Mouse (Mus musculus): ENCODE measurements around the gene Fastkd3.
A peak's percentile ranks its signal among the peaks of the same experiment; 100 is the strongest.

Gene Fastkd3

DNA sequence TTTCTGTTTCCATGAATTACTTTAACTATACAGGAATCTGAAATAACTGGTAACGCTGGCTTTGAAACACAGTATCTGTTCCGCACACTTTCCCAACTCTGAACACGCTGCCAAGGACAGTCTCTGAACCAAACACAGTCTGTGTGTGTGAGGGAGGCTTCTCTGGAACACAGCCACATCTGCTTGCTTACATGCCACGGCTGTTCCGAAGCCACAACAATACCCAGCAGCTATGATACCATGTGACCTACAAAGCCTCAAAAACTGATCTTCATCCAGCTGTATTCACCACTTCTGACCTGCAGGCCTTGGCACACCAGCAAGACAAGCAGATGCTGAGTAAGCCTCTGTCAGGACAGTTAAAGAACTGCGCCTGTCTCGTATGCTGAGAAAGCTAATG is 4.1 kb upstream of the Fastkd3 start:
- TF ChIP-seq NANOG (IDR thresholded peaks at IDR 0.05; ENCODE audit: borderline replicate concordance, low read length), result no peak
- no peak for TF ChIP-seq CTCF (conservative IDR thresholded peaks at IDR 0.05; ENCODE audit: low read length)
- TF ChIP-seq POU5F1 (IDR thresholded peaks at IDR 0.05; ENCODE audit: borderline replicate concordance, low read length), result no peak
- Histone ChIP-seq H3K9me3 (ENCODE audit: low read length) (no peaks in the 10 kb centered on the region), H3K4me1 (replicated peaks; ENCODE audit: low read depth, low read length) (peaks cover 56% of the 10 kb centered on the region), H3K36me3 (ENCODE audit: insufficient read depth, low read length) (peaks cover 64% of the 10 kb centered on the region), H3K27me3 (ENCODE audit: insufficient read depth, low read length) (no peaks in the 10 kb centered on the region), H3K4me3 (replicated peaks; ENCODE audit: low read length) (no peak overlapping the region)

- TF ChIP-seq CTCF (conservative IDR thresholded peaks at IDR 0.05; ENCODE audit: low read length) (0 out of 2 replicates have a peak, but pooled peaks have one; percentile 7), POU5F1 (IDR thresholded peaks at IDR 0.05; ENCODE audit: borderline replicate concordance, low read length) (no peak), NANOG (IDR thresholded peaks at IDR 0.05; ENCODE audit: borderline replicate concordance, low read length) (no peak)
- Histone ChIP-seq H3K9me3 (ENCODE audit: low read length) (no peaks in the 10 kb centered on the region), H3K4me1 (replicated peaks; ENCODE audit: low read depth, low read length) (peaks cover 62% of the 10 kb centered on the region), H3K36me3 (ENCODE audit: insufficient read depth, low read length) (peaks cover 73% of the 10 kb centered on the region), H3K27me3 (ENCODE audit: insufficient read depth, low read length) (no peaks in the 10 kb centered on the region), H3K4me3 (replicated peaks; ENCODE audit: low read length) (peak overlapping the region; percentile 90)
Measured at GRCm38 (mm10) chr13:68581086-68581740, 821 bp upstream of the Fastkd3 start.

DNA sequence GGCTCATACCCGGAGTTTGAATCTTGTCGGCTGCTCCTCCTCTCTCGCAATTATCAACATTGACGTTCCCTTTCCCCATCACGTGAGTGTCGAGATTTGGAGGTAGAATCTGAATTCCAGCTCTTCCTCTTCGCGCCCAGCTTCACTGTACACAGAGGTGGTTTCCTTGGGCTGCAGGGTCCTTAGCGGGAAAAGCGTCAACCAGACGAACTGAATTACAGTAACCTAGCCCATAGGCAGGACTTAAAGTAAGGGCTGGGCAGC is 415 bp downstream of the Fastkd3 start:
- Histone ChIP-seq H3K9me3 (ENCODE audit: low read length) (no peaks in the 10 kb centered on the region), H3K4me1 (replicated peaks; ENCODE audit: low read depth, low read length) (peaks cover 70% of the 10 kb centered on the region), H3K27me3 (ENCODE audit: insufficient read depth, low read length) (no peaks in the 10 kb centered on the region), H3K4me3 (replicated peaks; ENCODE audit: low read length) (peak overlapping the region; percentile 90), H3K36me3 (ENCODE audit: insufficient read depth, low read length) (peaks cover 73% of the 10 kb centered on the region)
- no peak for TF ChIP-seq CTCF (conservative IDR thresholded peaks at IDR 0.05; ENCODE audit: low read length)
- TF ChIP-seq NANOG (IDR thresholded peaks at IDR 0.05; ENCODE audit: borderline replicate concordance, low read length), result no peak
- no peak for TF ChIP-seq POU5F1 (IDR thresholded peaks at IDR 0.05; ENCODE audit: borderline replicate concordance, low read length)

GRCm38 (mm10) chr13:68583961-68584360 is 1.9 kb downstream of the Fastkd3 start:
- H3K4me1 ChIP-seq (replicated peaks; ENCODE audit: low read depth, low read length), result peaks cover 67% of the 10 kb centered on the region
- H3K36me3 ChIP-seq (ENCODE audit: insufficient read depth, low read length), result peaks cover 74% of the 10 kb centered on the region
- TF ChIP-seq POU5F1 (IDR thresholded peaks at IDR 0.05; ENCODE audit: borderline replicate concordance, low read length), result no peak
- no peak for TF ChIP-seq NANOG (IDR thresholded peaks at IDR 0.05; ENCODE audit: borderline replicate concordance, low read length)
- no peak for TF ChIP-seq CTCF (conservative IDR thresholded peaks at IDR 0.05; ENCODE audit: low read length)

DNA sequence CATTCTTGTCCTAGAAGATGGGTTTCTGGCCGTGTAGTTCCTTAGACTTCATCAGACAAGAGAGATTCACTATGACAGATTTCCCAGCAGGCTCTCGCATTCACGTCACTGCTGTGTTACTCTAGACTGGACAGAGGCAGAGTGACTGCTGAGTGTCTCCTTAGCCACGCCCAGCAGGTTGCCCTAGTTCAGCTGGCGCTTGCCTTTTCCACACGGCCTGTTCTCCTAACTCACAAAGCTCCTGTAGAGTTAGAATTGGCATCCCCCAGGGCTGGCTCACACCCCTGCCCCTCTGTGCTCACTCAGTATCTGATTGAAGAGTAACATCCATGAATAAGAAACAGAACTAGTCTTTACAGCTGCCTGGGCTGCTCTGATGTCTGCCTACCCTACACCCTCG is 3.4 kb downstream of the Fastkd3 start:
- H3K27me3 ChIP-seq (ENCODE audit: insufficient read depth, low read length), result no peaks in the 10 kb centered on the region
- H3K36me3 ChIP-seq (ENCODE audit: insufficient read depth, low read length), result peaks cover 74% of the 10 kb centered on the region
- no peak for TF ChIP-seq CTCF (conservative IDR thresholded peaks at IDR 0.05; ENCODE audit: low read length)
- TF ChIP-seq POU5F1 (IDR thresholded peaks at IDR 0.05; ENCODE audit: borderline replicate concordance, low read length), result no peak
- TF ChIP-seq NANOG (IDR thresholded peaks at IDR 0.05; ENCODE audit: borderline replicate concordance, low read length), result no peak
- H3K4me1 ChIP-seq (replicated peaks; ENCODE audit: low read depth, low read length), result peaks cover 52% of the 10 kb centered on the region
- H3K9me3 ChIP-seq (ENCODE audit: low read length), result no peaks in the 10 kb centered on the region
- H3K4me3 ChIP-seq (replicated peaks; ENCODE audit: low read length), result peak overlapping the region; percentile 50

More at GRCm38 (mm10) chr13:68583961-68584360, 1.9 kb downstream of the Fastkd3 start:
- no peaks in the 10 kb centered on the region for H3K27me3 ChIP-seq (ENCODE audit: insufficient read depth, low read length)
- no peaks in the 10 kb centered on the region for H3K9me3 ChIP-seq (ENCODE audit: low read length)
- no peak overlapping the region for H3K4me3 ChIP-seq (replicated peaks; ENCODE audit: low read length)

DNA sequence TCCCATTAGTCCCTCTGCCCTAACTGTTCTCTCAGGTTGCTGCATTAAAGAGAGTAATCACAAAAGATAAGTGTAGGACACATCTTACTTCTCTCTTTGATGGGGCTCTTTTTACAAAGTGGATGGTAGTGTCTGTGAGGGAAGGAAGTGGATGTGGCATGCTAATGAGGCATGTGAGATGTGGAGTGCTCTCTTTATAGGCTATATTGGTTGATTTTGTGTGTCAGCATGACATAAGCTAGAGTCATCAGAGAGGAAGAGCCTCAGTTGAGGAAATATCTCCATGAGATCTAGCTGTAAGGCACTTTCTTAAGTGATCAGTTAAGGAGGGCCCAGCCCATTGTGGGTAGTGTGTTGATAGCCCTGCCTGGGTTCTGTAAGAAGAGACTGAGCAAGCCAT is 6.3 kb downstream of the Fastkd3 start:
- TF ChIP-seq CTCF (conservative IDR thresholded peaks at IDR 0.05; ENCODE audit: low read length) (no peak), POU5F1 (IDR thresholded peaks at IDR 0.05; ENCODE audit: borderline replicate concordance, low read length) (no peak), NANOG (IDR thresholded peaks at IDR 0.05; ENCODE audit: borderline replicate concordance, low read length) (no peak)
- Histone ChIP-seq H3K4me3 (replicated peaks; ENCODE audit: low read length) (no peak overlapping the region), H3K36me3 (ENCODE audit: insufficient read depth, low read length) (peaks cover 100% of the 10 kb centered on the region), H3K4me1 (replicated peaks; ENCODE audit: low read depth, low read length) (peaks cover 39% of the 10 kb centered on the region), H3K27me3 (ENCODE audit: insufficient read depth, low read length) (no peaks in the 10 kb centered on the region), H3K9me3 (ENCODE audit: low read length) (no peaks in the 10 kb centered on the region)

DNA sequence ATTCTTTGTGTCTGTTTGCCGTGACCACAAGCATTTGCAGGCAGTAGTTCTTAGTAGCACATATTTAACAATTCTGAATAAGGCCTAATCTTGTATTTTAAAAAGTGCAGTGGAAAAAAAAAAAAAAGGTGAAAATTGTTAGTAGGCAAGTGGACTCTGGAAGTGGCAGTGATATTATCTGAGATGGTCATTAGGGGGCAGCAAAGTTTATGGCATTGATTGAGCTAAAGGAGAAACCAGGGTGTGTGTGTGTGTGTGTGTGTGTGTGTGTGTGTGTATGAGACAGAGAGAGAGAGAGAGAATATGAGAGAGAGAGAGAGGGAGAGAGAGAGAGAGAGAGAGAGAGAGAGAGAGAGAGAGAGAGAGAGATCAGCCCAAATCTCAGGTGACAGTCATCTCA is 11.8 kb downstream of the Fastkd3 start:
- Histone ChIP-seq H3K9me3 (ENCODE audit: low read length) (no peaks in the 10 kb centered on the region), H3K27me3 (ENCODE audit: insufficient read depth, low read length) (peaks cover 11% of the 10 kb centered on the region), H3K36me3 (ENCODE audit: insufficient read depth, low read length) (peaks cover 46% of the 10 kb centered on the region), H3K4me1 (replicated peaks; ENCODE audit: low read depth, low read length) (peaks cover 10% of the 10 kb centered on the region), H3K4me3 (replicated peaks; ENCODE audit: low read length) (no peak overlapping the region)
- TF ChIP-seq CTCF (conservative IDR thresholded peaks at IDR 0.05; ENCODE audit: low read length) (peak; percentile 17), NANOG (IDR thresholded peaks at IDR 0.05; ENCODE audit: borderline replicate concordance, low read length) (no peak), POU5F1 (IDR thresholded peaks at IDR 0.05; ENCODE audit: borderline replicate concordance, low read length) (no peak)

DNA sequence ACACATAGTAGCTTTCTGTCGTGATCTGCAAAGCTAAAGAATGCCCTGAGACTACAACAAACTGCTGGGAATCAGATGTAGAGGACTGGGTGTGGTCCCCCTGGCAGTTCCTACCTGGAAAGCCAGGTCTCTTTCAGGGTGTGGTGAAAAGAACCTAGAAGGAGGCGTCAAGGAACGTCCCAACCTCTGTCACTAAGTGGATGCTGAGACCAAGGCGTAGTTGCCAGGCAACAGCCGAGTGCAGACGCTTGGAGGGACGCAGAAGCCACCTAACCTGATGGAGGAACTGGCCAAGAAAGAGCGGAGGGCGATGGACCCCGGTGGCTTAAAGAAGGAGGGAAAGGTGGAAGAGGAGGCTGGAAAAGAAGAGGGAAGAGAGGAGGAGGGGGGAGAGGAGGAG is 15.2 kb downstream of the Fastkd3 start, which contains the start of gene 1700001L19Rik:
Gene 1700001L19Rik (plus strand): TSS at position 223 of the 400 bp plus-strand sequence.
- Histone ChIP-seq H3K4me1 (replicated peaks; ENCODE audit: low read depth, low read length) (peaks cover 10% of the 10 kb centered on the region), H3K36me3 (ENCODE audit: insufficient read depth, low read length) (peaks cover 12% of the 10 kb centered on the region), H3K27me3 (ENCODE audit: insufficient read depth, low read length) (peaks cover 11% of the 10 kb centered on the region), H3K4me3 (replicated peaks; ENCODE audit: low read length) (peak within 1 kb of the TSS; percentile 58), H3K9me3 (ENCODE audit: low read length) (no peaks in the 10 kb centered on the region)
- TF ChIP-seq CTCF (conservative IDR thresholded peaks at IDR 0.05; ENCODE audit: low read length) (no peak), POU5F1 (IDR thresholded peaks at IDR 0.05; ENCODE audit: borderline replicate concordance, low read length) (no peak), NANOG (IDR thresholded peaks at IDR 0.05; ENCODE audit: borderline replicate concordance, low read length) (no peak)

- peaks cover 7% of the 10 kb centered on the region for H3K36me3 ChIP-seq (ENCODE audit: insufficient read depth, low read length)
- peaks cover 10% of the 10 kb centered on the region for H3K4me1 ChIP-seq (replicated peaks; ENCODE audit: low read depth, low read length)
- no peaks in the 10 kb centered on the region for H3K9me3 ChIP-seq (ENCODE audit: low read length)
- H3K4me3 ChIP-seq (replicated peaks; ENCODE audit: low read length), result peak overlapping the region; percentile 58
- H3K27me3 ChIP-seq (ENCODE audit: insufficient read depth, low read length), result peaks cover 11% of the 10 kb centered on the region
- TF ChIP-seq CTCF (conservative IDR thresholded peaks at IDR 0.05; ENCODE audit: low read length), result no peak
- TF ChIP-seq POU5F1 (IDR thresholded peaks at IDR 0.05; ENCODE audit: borderline replicate concordance, low read length), result no peak
- no peak for TF ChIP-seq NANOG (IDR thresholded peaks at IDR 0.05; ENCODE audit: borderline replicate concordance, low read length)
Measured at GRCm38 (mm10) chr13:68597667-68598066, 15.6 kb downstream of the Fastkd3 start.
